Mouse (Mus musculus) embryonic facial prominence, embryonic 15.5 days (tissue): ENCODE data around the gene 7420426K07Rik. TPM values are rescaled to one million over a fixed set of nuclear protein-coding genes. Genes with fewer than 3 reads are reported as not detected.

Experiments used
- ATAC-seq: fragments of 200-750 bp; cut with Nextera tagmentation; 2 replicates; pipeline ENCODE4 v1.8.0; 2017; ENCODE audit warnings: low read depth, moderate TSS enrichment; ENCODE audit not compliant: insufficient number of reproducible peaks, low FRiP score, low TSS enrichment
- H3K27ac ChIP-seq: fragments of 300-500 bp; sonication (generic); replicated peaks from 2 replicates; pipeline ENCODE4 v1.5.1; 2015; ENCODE audit warnings: mild to moderate bottlenecking, inconsistent platforms
- H3K27me3 ChIP-seq: fragments of 300-500 bp; sonication (generic); 2 replicates; pipeline ENCODE4 v1.6.1; 2015; ENCODE audit warnings: inconsistent platforms
- H3K36me3 ChIP-seq: fragments of 300-500 bp; sonication (generic); 2 replicates; pipeline ENCODE4 v1.6.1; 2015; ENCODE audit warnings: mild to moderate bottlenecking, inconsistent platforms
- H3K4me1 ChIP-seq: fragments of 300-500 bp; sonication (generic); 2 replicates; pipeline ENCODE4 v1.6.1; 2015; ENCODE audit warnings: inconsistent platforms
- H3K4me2 ChIP-seq: fragments of 300-500 bp; sonication (generic); replicated peaks from 2 replicates; pipeline ENCODE4 v1.6.1; 2015; ENCODE audit warnings: mild to moderate bottlenecking, inconsistent platforms
- H3K4me3 ChIP-seq: fragments of 300-500 bp; sonication (generic); replicated peaks from 2 replicates; pipeline ENCODE4 v1.5.1; 2015; ENCODE audit warnings: mild to moderate bottlenecking, inconsistent platforms
- H3K9ac ChIP-seq: fragments of 300-500 bp; sonication (generic); 2 replicates; pipeline ENCODE4 v1.6.1; 2015; ENCODE audit warnings: inconsistent platforms
- H3K9me3 ChIP-seq: fragments of 300-500 bp; sonication (generic); replicated peaks from 2 replicates; pipeline ENCODE4 v1.6.1; 2016; ENCODE audit warnings: inconsistent platforms
- WGBS: fragments of 180-500 bp; shearing (Covaris S2); methylation state at CpG from one replicate; pipeline ENCODE4 v1.1.7; 2015; 5-methylcytosine and 5-hydroxymethylcytosine counted together
- polyA plus RNA-seq: library from polyadenylated mRNA; unstranded; fragments of >200 nt; fragmentation: Nextera tagmentation; extraction: Ambion mirVana; gene quantifications from 2 replicates; pipeline ENCODE4 v1.2.1, GENCODE M21; 2015

Gene 7420426K07Rik
- not detected in 2 replicates for polyA plus RNA-seq

DNA sequence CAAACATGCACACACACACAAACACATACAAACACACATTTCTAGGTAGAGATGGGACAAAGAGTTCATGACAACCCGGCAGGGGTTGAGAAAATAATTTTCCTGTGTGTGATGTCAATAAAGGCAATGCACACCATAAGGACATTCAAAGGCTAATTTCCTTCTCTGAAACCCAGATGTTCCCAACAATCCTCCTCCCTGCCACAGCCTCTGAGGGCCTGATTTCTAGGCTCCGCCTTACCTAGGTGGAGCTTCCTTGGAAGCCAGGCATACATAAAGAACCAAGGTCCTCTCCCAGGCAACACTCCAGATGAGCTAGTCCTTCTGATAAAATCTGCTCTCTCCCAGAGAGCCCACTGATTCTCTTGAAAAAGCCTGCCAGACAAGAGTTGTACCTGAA, at the start of gene 7420426K07Rik:
TSS of gene 7420426K07Rik (plus strand) at position 301 of the 400 bp plus-strand sequence.
- WGBS, result 80% methylated on average over 2 of the region's 2 CpGs
- no peak for ATAC-seq
- no peaks in the 10 kb centered on the region for H3K36me3 ChIP-seq

DNA sequence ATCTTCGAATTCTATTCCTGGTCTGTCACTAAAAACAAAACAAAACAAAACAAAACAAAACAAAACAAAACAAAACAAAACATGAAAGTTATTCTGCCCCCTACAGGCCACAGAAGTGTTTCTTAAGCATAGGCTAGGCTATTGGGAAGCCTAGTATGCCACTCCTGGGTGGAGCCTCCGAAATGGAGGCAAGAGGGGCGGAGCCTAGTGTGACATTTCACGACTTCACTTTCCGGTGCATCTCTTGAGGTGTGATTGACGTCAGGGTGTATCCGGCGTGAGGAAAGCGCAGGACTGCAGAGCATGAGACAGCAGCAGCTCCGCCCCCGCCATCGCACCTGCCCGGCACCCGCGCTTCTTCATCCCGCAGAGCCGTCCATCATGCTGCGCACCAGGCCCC, 46.7 kb upstream of the 7420426K07Rik start, which contains the start of gene Prr23a2:
TSS of gene Prr23a2 (plus strand) at position 285 of the 400 bp plus-strand sequence.
- no peak within 1 kb of the TSS for H3K4me3 ChIP-seq
- no peaks in the 10 kb centered on the region for H3K9me3 ChIP-seq
- no peak for ATAC-seq
- 77% methylated on average over 18 of the region's 18 CpGs for WGBS
- no peak within 1 kb of the TSS for H3K4me2 ChIP-seq
- no peaks in the 10 kb centered on the region for H3K4me1 ChIP-seq
- no peak within 1 kb of the TSS for H3K9ac ChIP-seq
- no peak within 1 kb of the TSS for H3K27ac ChIP-seq
- no peaks in the 10 kb centered on the region for H3K27me3 ChIP-seq
- H3K36me3 ChIP-seq, result no peaks in the 10 kb centered on the region

More for the DNA sequence above, at the start of gene 7420426K07Rik:
- Histone ChIP-seq H3K4me2 (no peak within 1 kb of the TSS), H3K4me1 (no peaks in the 10 kb centered on the region), H3K27ac (no peak within 1 kb of the TSS), H3K9me3 (no peaks in the 10 kb centered on the region), H3K4me3 (no peak within 1 kb of the TSS), H3K27me3 (no peaks in the 10 kb centered on the region), H3K9ac (no peak within 1 kb of the TSS)

DNA sequence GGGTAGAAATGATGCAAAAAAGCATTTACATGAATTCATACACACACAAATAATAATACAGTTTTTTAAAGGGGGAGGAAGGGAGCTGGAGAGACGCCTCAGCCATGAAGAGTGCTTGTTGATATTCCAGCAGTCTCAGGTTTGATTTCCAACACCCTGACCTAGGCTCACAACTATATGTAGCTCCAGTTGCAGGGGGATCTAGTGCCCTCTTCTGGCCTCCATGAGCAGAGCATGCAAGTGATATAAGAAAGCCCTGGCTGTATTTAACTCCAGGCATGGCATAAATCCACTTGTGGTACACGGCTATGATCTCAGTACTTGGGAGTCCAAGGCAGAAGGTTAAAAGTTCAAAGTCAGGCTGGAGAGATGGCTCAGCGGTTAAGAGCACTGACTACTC, 39.5 kb upstream of the 7420426K07Rik start:
- no peak overlapping the region for H3K27ac ChIP-seq
- no peak overlapping the region for H3K9ac ChIP-seq
- 0 out of 2 replicates have a peak, but pooled peaks cover 4% of the 10 kb centered on the region for H3K27me3 ChIP-seq
- no peak for ATAC-seq
- H3K9me3 ChIP-seq, result no peaks in the 10 kb centered on the region
- 70% methylated on average over 3 of the region's 3 CpGs for WGBS
- no peaks in the 10 kb centered on the region for H3K36me3 ChIP-seq
- no peaks in the 10 kb centered on the region for H3K4me1 ChIP-seq
- no peak overlapping the region for H3K4me3 ChIP-seq
- H3K4me2 ChIP-seq, result no peak overlapping the region

DNA sequence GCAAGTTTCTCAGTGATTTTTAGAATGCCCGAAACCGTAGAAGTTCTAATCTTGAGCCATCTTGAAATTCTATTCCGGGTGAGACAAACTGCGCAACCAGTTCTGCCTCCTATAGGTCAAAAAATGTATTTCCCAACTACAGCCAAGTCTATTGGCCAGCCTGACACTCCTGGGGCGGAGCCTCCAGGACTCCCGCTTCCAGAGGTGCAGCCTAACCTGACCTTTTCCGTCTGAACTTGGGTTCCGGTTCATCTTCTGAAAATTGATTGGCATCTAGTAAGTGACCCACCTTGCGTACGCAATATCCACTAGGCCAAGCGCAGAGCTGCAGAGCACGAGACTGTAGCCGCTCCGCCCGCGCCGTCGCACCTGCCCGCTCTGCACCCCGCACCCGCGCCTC, 38.3 kb upstream of the 7420426K07Rik start, which contains the start of gene Prr23a3:
TSS of gene Prr23a3 (plus strand) at position 197 of the 400 bp plus-strand sequence.
- H3K9me3 ChIP-seq, result no peaks in the 10 kb centered on the region
- H3K4me1 ChIP-seq, result no peaks in the 10 kb centered on the region
- WGBS, result 57% methylated on average over 22 of the region's 22 CpGs
- H3K4me2 ChIP-seq, result no peak within 1 kb of the TSS
- 0 out of 2 replicates have a peak, but pooled peaks cover 4% of the 10 kb centered on the region for H3K27me3 ChIP-seq
- no peaks in the 10 kb centered on the region for H3K36me3 ChIP-seq
- H3K27ac ChIP-seq, result no peak within 1 kb of the TSS
- ATAC-seq, result no peak
- no peak within 1 kb of the TSS for H3K4me3 ChIP-seq
- no peak within 1 kb of the TSS for H3K9ac ChIP-seq

DNA sequence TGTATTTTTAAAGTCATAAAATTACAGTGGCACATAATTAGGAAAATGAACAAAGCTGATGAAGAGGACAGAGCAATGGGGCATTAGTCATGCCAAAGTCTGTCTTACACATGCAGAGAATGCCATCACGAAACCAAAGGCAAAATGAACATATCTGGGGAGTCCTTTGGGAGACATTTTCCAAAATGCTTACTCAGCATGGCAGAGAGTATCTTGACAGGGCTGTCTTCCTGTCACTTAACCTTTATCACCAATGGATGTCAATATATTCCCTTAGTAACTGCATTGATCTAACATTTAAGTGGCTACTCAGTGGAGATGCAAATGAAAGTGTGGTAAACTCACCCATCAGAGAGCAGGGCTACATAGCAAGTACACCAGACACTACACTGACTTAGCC, 1.4 kb upstream of the 7420426K07Rik start:
- Histone ChIP-seq H3K4me1 (no peaks in the 10 kb centered on the region), H3K4me2 (no peak overlapping the region), H3K36me3 (no peaks in the 10 kb centered on the region), H3K27me3 (no peaks in the 10 kb centered on the region), H3K9ac (no peak overlapping the region), H3K27ac (no peak overlapping the region), H3K4me3 (no peak overlapping the region), H3K9me3 (peaks cover 8% of the 10 kb centered on the region; the same call in 1 of the 2 replicates)
- ATAC-seq, result no peak
- 77% methylated on average over 1 of the region's 1 CpGs for WGBS

DNA sequence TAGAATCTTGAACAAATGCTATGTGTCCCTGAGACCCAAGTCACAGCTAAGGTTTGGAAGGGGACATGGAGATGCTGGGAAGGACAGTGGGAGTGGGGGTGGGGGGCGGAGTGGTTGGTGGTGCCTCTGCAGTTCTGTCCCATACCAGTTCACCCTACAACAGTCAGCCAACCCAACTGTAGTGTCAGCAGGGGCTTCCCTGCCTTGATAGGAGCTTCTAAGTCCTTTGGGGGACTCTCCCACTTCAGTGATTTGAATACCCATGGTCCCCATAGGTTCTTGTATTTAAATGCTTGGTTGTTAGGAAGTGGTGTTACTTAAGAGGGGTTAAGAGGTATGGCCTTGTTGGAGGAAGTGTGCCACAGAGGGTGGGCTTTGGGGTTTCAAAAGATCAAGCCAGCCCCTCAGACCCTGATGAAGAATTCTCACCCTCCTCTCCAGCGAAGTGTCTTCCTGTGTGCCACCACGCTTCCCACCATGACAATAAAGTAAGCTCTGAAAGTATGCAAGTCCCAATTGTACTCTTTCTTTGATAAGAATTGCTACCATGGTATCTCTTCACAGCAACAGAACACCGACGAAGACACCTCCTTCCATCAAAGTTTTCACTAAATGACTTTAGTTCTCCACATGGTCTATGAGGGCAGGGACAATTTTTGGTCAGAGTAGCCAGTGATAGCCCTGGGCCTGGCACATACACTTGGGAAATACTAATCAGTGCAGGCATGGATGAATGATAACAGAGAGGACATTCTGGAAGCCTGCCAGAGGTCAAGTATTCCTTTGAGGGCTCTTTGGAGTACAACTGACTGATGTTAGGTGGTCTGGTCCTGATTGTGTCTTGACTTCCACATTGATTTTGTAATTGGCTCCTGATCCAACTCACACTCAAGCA, 18.0 kb downstream of the 7420426K07Rik start:
- Histone ChIP-seq H3K36me3 (no peaks in the 10 kb centered on the region), H3K9ac (no peak overlapping the region), H3K4me2 (no peak overlapping the region), H3K9me3 (no peaks in the 10 kb centered on the region), H3K4me3 (no peak overlapping the region), H3K4me1 (peaks cover 5% of the 10 kb centered on the region), H3K27me3 (no peaks in the 10 kb centered on the region), H3K27ac (no peak overlapping the region)
- WGBS, result 91% methylated on average over 5 of the region's 5 CpGs
- ATAC-seq, result no peak

DNA sequence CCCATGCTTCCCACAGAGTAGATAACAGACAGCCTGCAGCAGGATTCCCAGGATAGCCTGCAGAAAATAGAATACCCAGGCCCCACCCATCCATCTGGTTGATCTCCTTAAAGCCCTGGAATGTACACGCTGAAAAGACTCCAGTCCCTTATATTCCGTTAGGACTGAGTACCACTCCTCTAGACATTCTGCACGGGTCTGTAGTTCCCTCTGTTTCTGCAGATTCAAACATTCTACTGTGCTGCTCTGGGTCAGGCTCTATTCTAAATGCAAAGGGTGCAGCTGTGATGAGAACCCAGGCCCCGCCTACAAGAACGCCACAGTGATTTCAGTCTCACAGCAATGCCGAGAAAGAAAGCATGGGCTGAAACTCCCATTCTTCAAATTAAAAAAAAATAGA, 20.2 kb downstream of the 7420426K07Rik start:
- Histone ChIP-seq H3K4me3 (no peak overlapping the region), H3K27ac (no peak overlapping the region), H3K9me3 (no peaks in the 10 kb centered on the region), H3K27me3 (no peaks in the 10 kb centered on the region), H3K4me1 (peaks cover 5% of the 10 kb centered on the region), H3K9ac (no peak overlapping the region), H3K36me3 (no peaks in the 10 kb centered on the region), H3K4me2 (peak overlapping the region; percentile 6; the same call in 1 of the 2 replicates)
- WGBS, result 15% methylated on average over 6 of the region's 6 CpGs
- ATAC-seq, result peak; percentile 39; the same call in 1 of the 2 replicates

DNA sequence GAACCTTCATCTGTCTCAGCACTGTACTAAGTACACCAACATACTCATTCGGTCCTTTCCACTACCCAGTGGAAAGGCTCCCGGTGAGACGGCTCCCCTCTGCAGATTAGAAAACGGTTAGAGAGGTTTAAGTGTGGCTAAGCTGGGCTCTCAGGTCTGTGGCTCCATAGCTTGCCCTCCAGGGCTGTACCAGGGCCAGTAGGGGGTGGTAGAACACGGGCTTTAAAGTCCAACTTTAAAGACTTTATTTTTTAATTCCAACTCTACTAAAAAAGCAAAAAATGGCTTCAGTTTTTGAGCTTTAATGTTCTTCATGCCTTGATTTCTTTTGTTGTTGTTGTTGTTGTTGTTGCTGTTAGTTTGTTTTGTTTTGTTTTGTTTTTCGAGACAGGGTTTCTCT, 21.3 kb downstream of the 7420426K07Rik start:
- H3K9ac ChIP-seq, result no peak overlapping the region
- no peaks in the 10 kb centered on the region for H3K9me3 ChIP-seq
- WGBS, result 58% methylated on average over 6 of the region's 6 CpGs
- no peak overlapping the region for H3K4me2 ChIP-seq
- no peak overlapping the region for H3K4me3 ChIP-seq
- H3K27ac ChIP-seq, result no peak overlapping the region
- H3K27me3 ChIP-seq, result no peaks in the 10 kb centered on the region
- ATAC-seq, result no peak
- no peaks in the 10 kb centered on the region for H3K36me3 ChIP-seq
- H3K4me1 ChIP-seq, result peaks cover 5% of the 10 kb centered on the region

DNA sequence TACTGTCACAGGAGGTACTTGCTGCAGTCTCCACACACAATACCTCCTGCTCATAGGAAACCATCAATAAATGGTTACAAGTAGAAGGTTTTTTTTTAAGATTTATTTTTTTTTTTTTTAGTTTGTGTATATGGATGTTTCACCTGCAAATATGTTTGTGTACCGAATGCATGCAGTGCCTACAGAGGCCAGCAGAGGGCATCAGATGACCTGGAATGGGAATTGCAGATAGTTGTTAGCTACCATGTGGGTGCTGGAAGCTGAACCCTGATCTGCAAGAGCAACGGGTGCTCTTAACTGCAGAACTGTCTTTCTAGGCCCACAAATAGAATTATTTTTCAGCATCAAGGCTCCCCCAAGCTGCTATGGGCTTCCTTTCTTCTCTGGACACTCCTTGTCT, 26.6 kb downstream of the 7420426K07Rik start:
- Histone ChIP-seq H3K4me1 (no peaks in the 10 kb centered on the region), H3K27ac (no peak overlapping the region), H3K27me3 (no peaks in the 10 kb centered on the region), H3K4me3 (no peak overlapping the region), H3K9ac (no peak overlapping the region), H3K9me3 (no peaks in the 10 kb centered on the region), H3K36me3 (no peaks in the 10 kb centered on the region), H3K4me2 (no peak overlapping the region)
- ATAC-seq, result no peak
- WGBS, result 86% methylated on average over 2 of the region's 2 CpGs

DNA sequence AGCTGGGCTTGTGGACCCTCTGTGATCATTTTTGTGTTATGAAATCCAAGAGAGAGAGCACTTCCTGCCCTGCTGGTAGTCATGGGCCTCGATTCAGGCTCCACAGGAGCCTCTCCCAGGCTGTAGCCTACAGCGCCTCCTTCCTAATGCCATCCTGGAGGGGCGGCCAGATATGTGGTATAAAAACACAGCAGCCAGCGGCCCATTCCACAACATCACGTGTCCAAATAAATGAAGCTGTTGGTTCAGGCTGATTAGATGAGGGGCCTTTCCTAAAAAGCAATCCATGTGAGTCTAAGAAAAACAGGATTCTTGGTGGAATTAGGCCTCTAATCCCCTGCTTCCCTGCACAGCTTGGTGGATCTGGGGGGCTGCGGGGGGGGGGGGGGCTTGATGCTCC, 30.0 kb downstream of the 7420426K07Rik start:
- Histone ChIP-seq H3K9me3 (no peaks in the 10 kb centered on the region), H3K9ac (no peak overlapping the region), H3K4me1 (no peaks in the 10 kb centered on the region), H3K27me3 (0 out of 2 replicates have a peak, but pooled peaks cover 3% of the 10 kb centered on the region), H3K36me3 (no peaks in the 10 kb centered on the region), H3K27ac (no peak overlapping the region), H3K4me3 (no peak overlapping the region), H3K4me2 (no peak overlapping the region)
- WGBS, result 25% methylated on average over 6 of the region's 6 CpGs
- no peak for ATAC-seq

DNA sequence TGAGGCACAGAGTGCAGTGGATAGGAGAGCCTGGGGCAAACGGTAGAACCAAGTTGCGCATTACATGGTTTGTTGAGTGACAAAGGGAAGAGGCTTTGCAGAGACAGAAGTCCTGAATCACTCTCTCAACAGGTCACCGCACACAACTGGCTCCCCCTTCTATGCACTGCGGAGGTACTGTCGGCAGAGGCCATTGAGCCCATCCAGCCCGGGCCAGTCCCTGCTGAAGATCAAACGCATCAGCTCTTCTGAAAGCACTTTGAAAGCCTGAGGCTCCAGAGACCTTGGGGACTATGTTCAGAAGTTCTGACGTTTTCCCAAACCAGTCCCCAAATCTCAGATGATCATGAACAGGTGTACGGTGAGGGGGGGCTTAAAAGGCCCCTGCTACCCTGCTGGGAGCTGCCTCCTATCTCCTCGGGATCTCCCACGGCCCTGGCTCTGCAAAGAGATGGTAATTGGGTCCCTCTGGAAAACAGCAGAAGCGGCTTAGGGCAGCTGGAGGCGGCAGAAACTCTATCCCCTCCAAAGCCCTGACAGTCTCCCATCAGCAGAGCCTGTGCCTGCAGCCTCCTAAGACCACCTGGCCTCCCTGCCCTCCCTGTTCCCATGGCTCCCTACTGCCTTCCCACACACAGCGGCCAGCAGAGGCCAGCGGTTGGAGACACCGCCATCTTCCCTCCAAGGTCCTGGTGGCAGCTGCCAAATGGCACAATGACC, 32.4 kb downstream of the 7420426K07Rik start:
- H3K9me3 ChIP-seq, result no peaks in the 10 kb centered on the region
- H3K4me2 ChIP-seq, result no peak overlapping the region
- no peak overlapping the region for H3K27ac ChIP-seq
- H3K4me1 ChIP-seq, result no peaks in the 10 kb centered on the region
- peak; percentile 73 for ATAC-seq
- H3K27me3 ChIP-seq, result 0 out of 2 replicates have a peak, but pooled peaks cover 3% of the 10 kb centered on the region
- no peak overlapping the region for H3K9ac ChIP-seq
- no peaks in the 10 kb centered on the region for H3K36me3 ChIP-seq
- WGBS, result 12% methylated on average over 16 of the region's 16 CpGs
- no peak overlapping the region for H3K4me3 ChIP-seq
